Mouse (Mus musculus) cortical plate, adult 2 months (tissue): ENCODE measurements around the gene Kifc3.

ENCODE experiments used
- CTCF ChIP-seq: fragments of 200-500 bp; IDR thresholded peaks from 2 replicates; pipeline ENCODE4 v1.5.1; 2011; ENCODE audit warnings: mild to moderate bottlenecking, control low read depth, low read length; ENCODE audit not compliant: insufficient read depth; ENCODE audit errors: extremely low read depth
- POLR2A ChIP-seq: fragments of 200-500 bp; IDR thresholded peaks from 2 replicates; pipeline ENCODE4 v1.6.1; 2011; ENCODE audit warnings: mild to moderate bottlenecking, low read length, control low read depth; ENCODE audit not compliant: insufficient read depth; ENCODE audit errors: extremely low read depth

GRCm38 (mm10) chr8:95075504-95075903 is 127.1 kb downstream of the Kifc3 start:
- no peak for TF ChIP-seq CTCF
- no peak for TF ChIP-seq POLR2A
